In the genomic region with DNA sequence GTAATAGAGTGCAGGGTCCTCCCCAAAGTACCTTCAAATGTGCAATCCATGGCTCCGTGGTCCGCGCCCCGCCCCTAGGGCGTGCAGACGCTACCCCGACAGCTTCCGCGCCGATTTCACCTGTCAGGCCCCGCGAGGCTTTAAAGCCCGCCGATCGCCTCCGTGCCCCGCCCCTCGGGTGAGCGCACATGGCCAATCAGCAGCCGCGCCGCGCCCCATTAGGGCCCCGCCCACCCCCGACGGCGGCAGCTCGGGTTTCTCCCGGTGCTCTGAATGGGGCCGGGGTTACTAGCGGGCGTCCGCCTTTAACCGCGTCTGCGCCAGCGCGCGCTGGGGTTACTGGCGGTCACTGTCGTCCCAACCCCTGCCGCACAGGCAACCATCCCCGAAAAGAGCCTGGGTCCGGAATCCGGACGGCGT, we compare ENCODE assay signal across 8 mouse cellular contexts. TPM values are rescaled to one million over a fixed set of nuclear protein-coding genes. Genes with fewer than 3 reads are reported as not detected.
DNase-seq lines count a peak whose midpoint lies in the region; ATAC-seq and TF ChIP-seq lines count a peak whose summit lies in the region.

No protein-coding gene starts in this region.

- ATAC-seq in forebrain, embryonic 12.5 days (ENCODE audit: low FRiP score), result peak; percentile 85
- peak; percentile 93 for ATAC-seq in heart, postnatal 0 days (ENCODE audit: insufficient read depth, low read depth)
- ATAC-seq in liver, embryonic 15.5 days (ENCODE audit: insufficient read depth), result peak; percentile 88
- peak; percentile 86 for ATAC-seq in neural tube, embryonic 11.5 days (ENCODE audit: insufficient read depth, low FRiP score, low TSS enrichment)
- peak; percentile 92 for ATAC-seq in stomach, embryonic 16.5 days (ENCODE audit: insufficient read depth, low FRiP score)

- no peaks in the 10 kb centered on the region for H3K27me3 ChIP-seq in forebrain, embryonic 12.5 days
- no peaks in the 10 kb centered on the region for H3K27me3 ChIP-seq in heart, postnatal 0 days (ENCODE audit: control insufficient read depth, insufficient read depth, low read length)
- H3K27me3 ChIP-seq in liver, embryonic 15.5 days, result no peaks in the 10 kb centered on the region
- H3K27me3 ChIP-seq in neural tube, embryonic 11.5 days (ENCODE audit: control insufficient read depth, insufficient read depth, low read length), result no peaks in the 10 kb centered on the region
- no peaks in the 10 kb centered on the region for H3K27me3 ChIP-seq in stomach, embryonic 16.5 days (ENCODE audit: control insufficient read depth, insufficient read depth, low read length)

- WGBS in forebrain, embryonic 12.5 days, result under 1% methylated on average over 47 of the region's 47 CpGs
- WGBS in heart, postnatal 0 days, result 1% methylated on average over 42 of the region's 47 CpGs
- under 1% methylated on average over 46 of the region's 47 CpGs for whole genome bisulfite sequencing in liver, embryonic 15.5 days (ENCODE audit: insufficient replicate concordance)
- 0% methylated on average over 46 of the region's 47 CpGs for WGBS in neural tube, embryonic 11.5 days
- under 1% methylated on average over 47 of the region's 47 CpGs for WGBS in stomach, embryonic 16.5 days

- peaks cover 75% of the 10 kb centered on the region for H3K4me1 ChIP-seq in forebrain, embryonic 12.5 days
- peaks cover 35% of the 10 kb centered on the region for H3K4me1 ChIP-seq in heart, postnatal 0 days (ENCODE audit: control insufficient read depth, insufficient read depth)
- peaks cover 88% of the 10 kb centered on the region for H3K4me1 ChIP-seq in liver, embryonic 15.5 days (replicated peaks)
- H3K4me1 ChIP-seq in neural tube, embryonic 11.5 days (ENCODE audit: control insufficient read depth, insufficient read depth, low read length), result peaks cover 43% of the 10 kb centered on the region
- H3K4me1 ChIP-seq in stomach, embryonic 16.5 days (ENCODE audit: control insufficient read depth, insufficient read depth, low read length), result peaks cover 58% of the 10 kb centered on the region

- H3K4me3 ChIP-seq in forebrain, embryonic 12.5 days (replicated peaks), result peak overlapping the region; percentile 43
- peak overlapping the region; percentile 52 for H3K4me3 ChIP-seq in heart, postnatal 0 days (ENCODE audit: low read depth, low read length)
- H3K4me3 ChIP-seq in liver, embryonic 15.5 days (replicated peaks), result peak overlapping the region; percentile 62
- peak overlapping the region; percentile 40 for H3K4me3 ChIP-seq in neural tube, embryonic 11.5 days (ENCODE audit: low read depth, low read length)
- H3K4me3 ChIP-seq in stomach, embryonic 16.5 days (replicated peaks; ENCODE audit: low read length), result peak overlapping the region; percentile 56

- H3K27ac ChIP-seq in forebrain, embryonic 12.5 days, result peak overlapping the region; percentile 89
- H3K27ac ChIP-seq in heart, postnatal 0 days (ENCODE audit: low read depth), result peak overlapping the region; percentile 84
- H3K27ac ChIP-seq in liver, embryonic 15.5 days (replicated peaks), result peak overlapping the region; percentile 82
- H3K27ac ChIP-seq in neural tube, embryonic 11.5 days (ENCODE audit: low read depth, low read length), result 0 out of 2 replicates have a peak overlapping the region, but pooled peaks have one; percentile 15
- peak overlapping the region; percentile 88 for H3K27ac ChIP-seq in stomach, embryonic 16.5 days (ENCODE audit: low read length)

- no peak; the same call in 1 of the 2 replicates for TF ChIP-seq EP300 in heart, postnatal 0 days (IDR thresholded peaks at IDR 0.05; ENCODE audit: low read depth)

- peaks cover 21% of the 10 kb centered on the region for H3K36me3 ChIP-seq in forebrain, embryonic 12.5 days (replicated peaks)
- peaks cover 19% of the 10 kb centered on the region for H3K36me3 ChIP-seq in heart, postnatal 0 days (replicated peaks; ENCODE audit: control insufficient read depth, insufficient read depth, low read length)
- peaks cover 22% of the 10 kb centered on the region for H3K36me3 ChIP-seq in liver, embryonic 15.5 days (replicated peaks)
- peaks cover 10% of the 10 kb centered on the region for H3K36me3 ChIP-seq in neural tube, embryonic 11.5 days (ENCODE audit: control insufficient read depth, insufficient read depth, low read length)
- H3K36me3 ChIP-seq in stomach, embryonic 16.5 days (ENCODE audit: control insufficient read depth, insufficient read depth, low read length), result no peaks in the 10 kb centered on the region

- DNase-seq in CD8-positive naive resting alpha-beta T cell, adult 2 months (ENCODE audit: low read depth in 2 of 2, low spot score in 2 of 2), result peak; percentile 92
- peak; percentile 94 for DNase-seq in c-Kit-positive CD71-negative TER-119-negative erythroid progenitor cells, embryonic 14.5 days (ENCODE audit: low read depth)
- peak; percentile 93 for DNase-seq in heart, postnatal 0 days (ENCODE audit: low spot score)
- DNase-seq in kidney, postnatal 36 days, result peak; percentile 96 to 99
- DNase-seq in neural tube, embryonic 11.5 days (ENCODE audit: low spot score), result peak; percentile 97

- H3K9me3 ChIP-seq in forebrain, embryonic 12.5 days, result no peaks in the 10 kb centered on the region
- no peaks in the 10 kb centered on the region for H3K9me3 ChIP-seq in heart, postnatal 0 days (replicated peaks; ENCODE audit: control insufficient read depth, low read length)
- H3K9me3 ChIP-seq in liver, embryonic 15.5 days (replicated peaks), result no peaks in the 10 kb centered on the region
- H3K9me3 ChIP-seq in neural tube, embryonic 11.5 days (ENCODE audit: control insufficient read depth, low read length), result no peaks in the 10 kb centered on the region
- H3K9me3 ChIP-seq in stomach, embryonic 16.5 days (replicated peaks; ENCODE audit: control insufficient read depth, low read length), result no peaks in the 10 kb centered on the region

- peak overlapping the region; percentile 63 for H3K9ac ChIP-seq in forebrain, embryonic 12.5 days
- H3K9ac ChIP-seq in heart, postnatal 0 days (replicated peaks; ENCODE audit: low read depth, low read length), result peak overlapping the region; percentile 52
- peak overlapping the region; percentile 68 for H3K9ac ChIP-seq in liver, embryonic 15.5 days
- H3K9ac ChIP-seq in neural tube, embryonic 11.5 days (ENCODE audit: low read length), result peak overlapping the region; percentile 45
- peak overlapping the region; percentile 68 for H3K9ac ChIP-seq in stomach, embryonic 16.5 days (ENCODE audit: low read length)

- H3K4me2 ChIP-seq in forebrain, embryonic 12.5 days, result peak overlapping the region; percentile 64
- H3K4me2 ChIP-seq in heart, postnatal 0 days (ENCODE audit: low read depth, low read length), result peak overlapping the region; percentile 88
- peak overlapping the region; percentile 85 for H3K4me2 ChIP-seq in liver, embryonic 15.5 days
- H3K4me2 ChIP-seq in neural tube, embryonic 11.5 days (ENCODE audit: low read depth), result peak overlapping the region; percentile 58
- peak overlapping the region; percentile 86 for H3K4me2 ChIP-seq in stomach, embryonic 16.5 days (ENCODE audit: low read depth, low read length)

- TF ChIP-seq CTCF in heart, postnatal 0 days (IDR thresholded peaks at IDR 0.05; ENCODE audit: low read depth), result no peak

RNA-seq across cellular contexts. Expression of a gene that starts 12.1 kb away (rescaled TPM):
- polyA plus RNA-seq in forebrain, embryonic 12.5 days (2016; fragmentation: Nextera tagmentation; extraction: Ambion mirVana), result 58.0 and 58.1 TPM in 2 replicates
- total RNA-seq in heart, postnatal 0 days (2014; rRNA removed; ENCODE audit: low replicate concordance), result 77.2 and 81.7 TPM in 2 replicates
- 29.9 and 31.0 TPM in 2 replicates for polyA plus RNA-seq in heart, postnatal 0 days (2015; fragmentation: Nextera tagmentation; extraction: Ambion mirVana)
- 53.5 and 60.6 TPM in 2 replicates for polyA plus RNA-seq in liver, embryonic 15.5 days (2015; fragmentation: Nextera tagmentation; extraction: Ambion mirVana)
- 53.3 and 54.7 TPM in 2 replicates for polyA plus RNA-seq in neural tube, embryonic 11.5 days (2014; fragmentation: Nextera tagmentation; extraction: Ambion mirVana)
- polyA plus RNA-seq in stomach, embryonic 16.5 days (2015; fragmentation: Nextera tagmentation; extraction: Ambion mirVana), result 63.4 and 69.8 TPM in 2 replicates

Comparison
In these comparisons a context has a peak if more than half of its experiments do, and no peak if none do; other contexts are left out.
1. Peak in every context shown above with its lines: DNase-seq, ATAC-seq, H3K4me3 ChIP-seq and H3K27ac ChIP-seq.
2. H3K27ac ChIP-seq: peak in every context shown above with its lines; median percentile 89 in forebrain, embryonic 12.5 days; 88 in stomach, embryonic 16.5 days; 84 in heart, postnatal 0 days; 82 in liver, embryonic 15.5 days; 15 in neural tube, embryonic 11.5 days.